Mouse (Mus musculus) spleen, postnatal 4 days (tissue): Measurements from ENCODE around the gene Nbea.

Source experiments
- DNase-seq, 2 experiments: peaks; one replicate each; pipeline ENCODE4 v3.0.0; 2022; ENCODE audit warnings: low spot score in 2 of 2

Nbea gene

GRCm38 (mm10) chr3:55593312-55593711 is 590.2 kb downstream of the Nbea start:
- no peak for DNase-seq

- DNase-seq: no peak
Observed at GRCm38 (mm10) chr3:55590727-55591126, 592.8 kb downstream of the Nbea start.

- no peak for DNase-seq
Observed at GRCm38 (mm10) chr3:55590291-55590690, 593.2 kb downstream of the Nbea start.

- no peak for DNase-seq
Observed at GRCm38 (mm10) chr3:55589402-55589944, 594.0 kb downstream of the Nbea start.

GRCm38 (mm10) chr3:55587972-55588946 is 595.2 kb downstream of the Nbea start:
- DNase-seq: no peak

- no peak for DNase-seq
Observed at GRCm38 (mm10) chr3:55587434-55587971, 596.0 kb downstream of the Nbea start.
